Mouse (Mus musculus) lung, embryonic 15.5 days (tissue): ENCODE results near the gene Mylk. TPM values are rescaled to one million over a fixed set of nuclear protein-coding genes. Genes with fewer than 3 reads are reported as not detected.

ENCODE experiments used
- ATAC-seq: fragments of 200-750 bp; cut with Nextera tagmentation; 2 replicates; pipeline ENCODE4 v1.8.0; 2017; ENCODE audit warnings: moderate number of reproducible peaks, borderline replicate concordance; ENCODE audit not compliant: low FRiP score, low TSS enrichment; ENCODE audit errors: extremely low read depth
- H3K27ac ChIP-seq: fragments of 300-500 bp; sonication (generic); 2 replicates; pipeline ENCODE4 v1.5.1; 2015; ENCODE audit warnings: moderate library complexity, mild to moderate bottlenecking, inconsistent platforms
- H3K27me3 ChIP-seq: fragments of 300-500 bp; sonication (generic); 2 replicates; pipeline ENCODE4 v1.6.1; 2015; ENCODE audit warnings: inconsistent platforms
- H3K36me3 ChIP-seq: fragments of 300-500 bp; sonication (generic); 2 replicates; pipeline ENCODE4 v1.6.1; 2015; ENCODE audit warnings: inconsistent platforms
- H3K4me1 ChIP-seq: fragments of 300-500 bp; sonication (generic); 2 replicates; pipeline ENCODE4 v1.6.1; 2015; ENCODE audit warnings: inconsistent platforms
- H3K4me2 ChIP-seq: fragments of 300-500 bp; sonication (generic); 2 replicates; pipeline ENCODE4 v1.6.1; 2015; ENCODE audit warnings: inconsistent platforms, mild to moderate bottlenecking, moderate library complexity
- H3K4me3 ChIP-seq: fragments of 300-500 bp; sonication (generic); 2 replicates; pipeline ENCODE4 v1.5.1; 2015; ENCODE audit warnings: mild to moderate bottlenecking, inconsistent platforms
- H3K9ac ChIP-seq: fragments of 300-500 bp; sonication (generic); 2 replicates; pipeline ENCODE4 v1.6.1; 2015; ENCODE audit warnings: inconsistent platforms
- H3K9me3 ChIP-seq: fragments of 300-500 bp; sonication (generic); 2 replicates; pipeline ENCODE4 v1.6.1; 2016; ENCODE audit warnings: inconsistent platforms
- WGBS: fragments of 180-500 bp; shearing (Covaris S2); methylation state at CpG from one replicate; pipeline ENCODE4 v1.1.7; 2015; 5-methylcytosine and 5-hydroxymethylcytosine counted together
- polyA plus RNA-seq: library from polyadenylated mRNA; unstranded; fragments of >200 nt; fragmentation: Nextera tagmentation; extraction: Ambion mirVana; gene quantifications from 2 replicates; pipeline ENCODE4 v1.2.1, GENCODE M21; 2015

Gene Mylk
- polyA plus RNA-seq, 1 experiment from 2014 or later, result 147 TPM

- no peaks in the 10 kb centered on the region for H3K9me3 ChIP-seq
- no peaks in the 10 kb centered on the region for H3K27me3 ChIP-seq
- H3K27ac ChIP-seq, result peak overlapping the region; percentile 26; the same call in 1 of the 2 replicates
- H3K4me3 ChIP-seq, result no peak overlapping the region
- 50% methylated on average over 2 of the region's 2 CpGs for WGBS
- H3K4me1 ChIP-seq, result peaks cover 14% of the 10 kb centered on the region; the same call in 1 of the 2 replicates
- H3K4me2 ChIP-seq, result no peak overlapping the region
- no peak for ATAC-seq
- H3K36me3 ChIP-seq, result no peaks in the 10 kb centered on the region
- H3K9ac ChIP-seq, result no peak overlapping the region
Observed at GRCm38 (mm10) chr16:34855751-34856150, 110.7 kb downstream of the Mylk start.

- Histone ChIP-seq H3K27ac (no peak overlapping the region), H3K9ac (no peak overlapping the region), H3K36me3 (no peaks in the 10 kb centered on the region), H3K4me3 (no peak overlapping the region), H3K9me3 (no peaks in the 10 kb centered on the region), H3K4me1 (peaks cover 19% of the 10 kb centered on the region), H3K27me3 (no peaks in the 10 kb centered on the region), H3K4me2 (no peak overlapping the region)
- no peak for ATAC-seq
- WGBS, result 45% methylated on average over 5 of the region's 5 CpGs
Observed at GRCm38 (mm10) chr16:34857631-34858030, 112.6 kb downstream of the Mylk start.

GRCm38 (mm10) chr16:34860761-34861160 is 115.8 kb downstream of the Mylk start:
- ATAC-seq, result no peak
- no peaks in the 10 kb centered on the region for H3K9me3 ChIP-seq
- no peak overlapping the region for H3K4me2 ChIP-seq
- H3K36me3 ChIP-seq, result no peaks in the 10 kb centered on the region
- no peak overlapping the region for H3K4me3 ChIP-seq
- 83% methylated on average over 3 of the region's 3 CpGs for WGBS
- H3K27ac ChIP-seq, result no peak overlapping the region
- H3K27me3 ChIP-seq, result no peaks in the 10 kb centered on the region
- H3K4me1 ChIP-seq, result peaks cover 9% of the 10 kb centered on the region
- no peak overlapping the region for H3K9ac ChIP-seq

- Histone ChIP-seq H3K9ac (no peak overlapping the region), H3K9me3 (no peaks in the 10 kb centered on the region), H3K27me3 (no peaks in the 10 kb centered on the region), H3K36me3 (no peaks in the 10 kb centered on the region), H3K27ac (no peak overlapping the region), H3K4me1 (peaks cover 8% of the 10 kb centered on the region), H3K4me2 (no peak overlapping the region), H3K4me3 (no peak overlapping the region)
- WGBS, result 42% methylated on average over 10 of the region's 10 CpGs
- no peak; the same call in 1 of the 2 replicates for ATAC-seq
Observed at GRCm38 (mm10) chr16:34861744-34862365, 116.8 kb downstream of the Mylk start.

GRCm38 (mm10) chr16:34865373-34865772 is 120.4 kb downstream of the Mylk start:
- WGBS, result 64% methylated on average over 4 of the region's 4 CpGs
- no peak for ATAC-seq
- no peak overlapping the region for H3K4me2 ChIP-seq
- no peak overlapping the region for H3K9ac ChIP-seq
- H3K9me3 ChIP-seq, result no peaks in the 10 kb centered on the region
- H3K27ac ChIP-seq, result no peak overlapping the region
- H3K27me3 ChIP-seq, result no peaks in the 10 kb centered on the region
- H3K36me3 ChIP-seq, result no peaks in the 10 kb centered on the region
- H3K4me3 ChIP-seq, result no peak overlapping the region
- H3K4me1 ChIP-seq, result peaks cover 5% of the 10 kb centered on the region; the same call in 1 of the 2 replicates

- no peaks in the 10 kb centered on the region for H3K9me3 ChIP-seq
- no peak overlapping the region for H3K27ac ChIP-seq
- 84% methylated on average over 2 of the region's 2 CpGs for WGBS
- no peaks in the 10 kb centered on the region for H3K36me3 ChIP-seq
- H3K4me2 ChIP-seq, result no peak overlapping the region
- H3K9ac ChIP-seq, result no peak overlapping the region
- no peaks in the 10 kb centered on the region for H3K27me3 ChIP-seq
- peaks cover 2% of the 10 kb centered on the region; the same call in 1 of the 2 replicates for H3K4me1 ChIP-seq
- H3K4me3 ChIP-seq, result no peak overlapping the region
- ATAC-seq, result no peak
Observed at GRCm38 (mm10) chr16:34867217-34867616, 122.2 kb downstream of the Mylk start.

GRCm38 (mm10) chr16:34880031-34880778 is 135.2 kb downstream of the Mylk start:
- no peak overlapping the region for H3K9ac ChIP-seq
- no peaks in the 10 kb centered on the region for H3K27me3 ChIP-seq
- no peak overlapping the region for H3K4me3 ChIP-seq
- WGBS, result 60% methylated on average over 18 of the region's 18 CpGs
- H3K4me1 ChIP-seq, result peaks cover 32% of the 10 kb centered on the region
- peak overlapping the region; percentile 67 for H3K27ac ChIP-seq
- 0 out of 2 replicates have a peak, but pooled peaks cover 4% of the 10 kb centered on the region for H3K36me3 ChIP-seq
- peak; percentile 58; the same call in 1 of the 2 replicates for ATAC-seq
- H3K4me2 ChIP-seq, result no peak overlapping the region
- no peaks in the 10 kb centered on the region for H3K9me3 ChIP-seq

- Histone ChIP-seq H3K36me3 (0 out of 2 replicates have a peak, but pooled peaks cover 4% of the 10 kb centered on the region), H3K27me3 (no peaks in the 10 kb centered on the region), H3K27ac (peak overlapping the region; percentile 61), H3K4me2 (no peak overlapping the region), H3K9ac (no peak overlapping the region), H3K9me3 (no peaks in the 10 kb centered on the region), H3K4me3 (no peak overlapping the region), H3K4me1 (peaks cover 32% of the 10 kb centered on the region)
- 32% methylated on average over 4 of the region's 4 CpGs for WGBS
- peak; percentile 20; the same call in 1 of the 2 replicates for ATAC-seq
Observed at GRCm38 (mm10) chr16:34880815-34881214, 135.8 kb downstream of the Mylk start.

GRCm38 (mm10) chr16:34887037-34887436 is 142.0 kb downstream of the Mylk start:
- H3K4me2 ChIP-seq, result no peak overlapping the region
- H3K27me3 ChIP-seq, result no peaks in the 10 kb centered on the region
- 69% methylated on average over 1 of the region's 1 CpGs for WGBS
- H3K4me1 ChIP-seq, result no peaks in the 10 kb centered on the region
- H3K9me3 ChIP-seq, result no peaks in the 10 kb centered on the region
- no peak overlapping the region for H3K4me3 ChIP-seq
- H3K27ac ChIP-seq, result no peak overlapping the region
- ATAC-seq, result no peak
- 0 out of 2 replicates have a peak, but pooled peaks cover 4% of the 10 kb centered on the region for H3K36me3 ChIP-seq
- H3K9ac ChIP-seq, result no peak overlapping the region

GRCm38 (mm10) chr16:34894016-34894415 is 149.0 kb downstream of the Mylk start:
- Histone ChIP-seq H3K27ac (no peak overlapping the region), H3K27me3 (no peaks in the 10 kb centered on the region), H3K4me1 (peaks cover 3% of the 10 kb centered on the region), H3K36me3 (no peaks in the 10 kb centered on the region), H3K9ac (no peak overlapping the region), H3K4me2 (no peak overlapping the region), H3K4me3 (no peak overlapping the region), H3K9me3 (no peaks in the 10 kb centered on the region)
- WGBS, result 81% methylated on average over 3 of the region's 3 CpGs
- no peak for ATAC-seq

GRCm38 (mm10) chr16:34895916-34896315 is 150.9 kb downstream of the Mylk start:
- no peak overlapping the region for H3K9ac ChIP-seq
- 87% methylated on average over 10 of the region's 10 CpGs for WGBS
- ATAC-seq, result no peak
- H3K4me3 ChIP-seq, result no peak overlapping the region
- no peak overlapping the region for H3K4me2 ChIP-seq
- peaks cover 22% of the 10 kb centered on the region for H3K4me1 ChIP-seq
- no peaks in the 10 kb centered on the region for H3K9me3 ChIP-seq
- H3K27ac ChIP-seq, result no peak overlapping the region
- H3K27me3 ChIP-seq, result no peaks in the 10 kb centered on the region
- H3K36me3 ChIP-seq, result no peaks in the 10 kb centered on the region

- no peak for ATAC-seq
- WGBS, result 68% methylated on average over 3 of the region's 3 CpGs
- Histone ChIP-seq H3K4me3 (no peak overlapping the region), H3K9me3 (no peaks in the 10 kb centered on the region), H3K27me3 (no peaks in the 10 kb centered on the region), H3K27ac (peak overlapping the region; percentile 91), H3K9ac (no peak overlapping the region), H3K4me1 (peaks cover 25% of the 10 kb centered on the region), H3K36me3 (no peaks in the 10 kb centered on the region), H3K4me2 (no peak overlapping the region)
Observed at GRCm38 (mm10) chr16:34896996-34897395, 152.0 kb downstream of the Mylk start.
